Mouse (Mus musculus) left cerebral cortex, adult 8-10 months (tissue): Measurements from ENCODE around the gene 2810004N23Rik. TPM values are rescaled to one million over a fixed set of nuclear protein-coding genes. Genes with fewer than 3 reads are reported as not detected.
A peak's percentile ranks its signal among the peaks of the same experiment; 100 is the strongest.

Source experiments
- DNase-seq, 2 experiments: peaks; one replicate each; pipeline ENCODE4 v3.0.0; 2022; ENCODE audit warnings: low spot score in 2 of 2
- total RNA-seq, 4 experiments: library from RNA; stranded (reverse); gene quantifications; 2 replicates each; pipeline ENCODE4 v1.2.4; 2022

The 2810004N23Rik gene
- total RNA-seq, result 10 to 100 TPM; 17.7 to 20.5 (median 19.6) TPM

DNA sequence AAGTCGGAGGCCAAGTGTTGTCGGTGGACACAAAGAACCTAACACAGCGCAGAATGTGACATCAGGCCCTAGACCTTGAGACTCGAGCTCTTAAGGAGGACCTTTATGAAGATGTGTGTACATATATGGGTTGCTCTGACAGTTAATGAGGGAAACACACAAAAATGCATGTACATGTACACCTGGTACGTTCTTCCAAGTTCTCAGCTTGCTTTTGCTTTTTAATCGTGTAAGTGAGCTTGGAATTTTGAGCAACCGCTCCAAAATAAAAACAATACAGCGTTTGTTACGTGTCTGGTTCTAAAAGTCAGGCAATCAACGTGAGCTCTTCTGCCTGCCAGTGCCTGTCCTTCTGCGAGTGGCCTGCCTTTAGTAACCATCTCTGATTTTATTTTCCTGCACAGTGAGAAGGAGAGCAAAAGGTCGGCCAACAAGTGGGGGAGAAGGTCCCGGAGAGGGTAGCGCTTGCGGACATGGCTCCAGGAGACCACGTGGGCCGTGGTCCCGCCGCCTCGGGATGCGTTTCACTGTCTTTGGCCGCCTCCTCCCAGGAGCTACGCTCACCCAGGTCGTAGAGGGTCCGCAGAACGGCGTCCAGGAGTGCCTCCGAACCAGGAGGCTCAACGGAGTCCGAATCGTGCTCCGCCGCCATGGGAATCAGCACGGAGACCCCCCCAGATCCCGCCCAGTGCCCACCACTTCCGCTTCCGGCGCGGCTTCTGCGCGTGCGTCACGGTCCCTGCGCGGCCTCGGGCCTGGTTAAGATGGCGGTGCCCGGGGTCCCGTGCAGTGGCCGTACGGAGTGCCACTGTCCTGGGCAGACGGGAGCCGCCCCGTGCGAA lies at the start of gene 2810004N23Rik, which contains the start of gene Gnpat:
2810004N23Rik (minus strand) TSS at position 800 of the 842 bp plus-strand sequence.
Gnpat (plus strand) TSS at position 713 of the 842 bp plus-strand sequence.
- peak; percentile 85 to 93 for DNase-seq

DNA sequence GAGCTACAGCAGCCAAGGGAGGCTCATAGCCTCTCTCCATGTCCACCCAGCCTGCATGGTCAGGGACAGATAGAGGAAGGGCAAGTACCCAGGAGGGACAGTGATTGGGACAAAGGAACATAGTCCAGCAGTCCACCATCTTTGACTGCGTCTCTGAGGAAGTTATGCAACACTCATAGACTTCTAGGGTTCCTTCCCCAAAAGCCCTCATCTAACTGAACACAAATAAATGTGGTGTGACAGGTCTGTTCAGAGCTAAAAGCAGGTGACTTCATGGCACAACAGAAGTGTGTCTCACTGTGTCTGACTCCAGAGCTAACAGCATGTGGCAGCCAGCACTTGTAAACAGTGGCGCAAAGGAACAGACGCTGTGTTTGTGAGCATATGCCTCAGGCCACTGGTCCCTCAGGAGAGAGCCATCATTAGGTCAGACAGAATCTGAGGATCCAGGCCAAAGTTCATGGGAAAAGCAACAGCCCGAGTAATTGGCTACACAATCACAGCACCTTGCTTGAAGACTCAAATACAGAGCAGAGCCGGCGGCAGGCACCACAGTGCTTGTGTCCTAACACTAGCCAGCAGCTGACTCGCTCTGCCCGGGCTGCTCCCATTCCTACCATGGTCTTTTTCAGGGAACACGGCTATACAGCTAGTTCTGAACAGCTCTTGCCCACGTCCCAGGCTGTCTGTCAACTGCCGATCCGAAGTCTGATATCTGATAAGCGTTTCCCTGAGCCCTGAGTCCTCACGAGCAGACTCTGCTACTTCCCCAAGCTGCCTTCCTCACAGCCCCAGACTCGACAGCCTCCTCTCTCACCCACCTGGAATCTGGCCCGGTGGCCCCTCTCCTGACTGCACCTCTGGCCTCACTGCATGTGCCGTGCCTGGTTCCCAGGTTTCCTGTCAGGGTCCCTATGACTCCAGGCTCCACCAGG lies 49.3 kb upstream of the 2810004N23Rik start:
- no peak for DNase-seq

DNA sequence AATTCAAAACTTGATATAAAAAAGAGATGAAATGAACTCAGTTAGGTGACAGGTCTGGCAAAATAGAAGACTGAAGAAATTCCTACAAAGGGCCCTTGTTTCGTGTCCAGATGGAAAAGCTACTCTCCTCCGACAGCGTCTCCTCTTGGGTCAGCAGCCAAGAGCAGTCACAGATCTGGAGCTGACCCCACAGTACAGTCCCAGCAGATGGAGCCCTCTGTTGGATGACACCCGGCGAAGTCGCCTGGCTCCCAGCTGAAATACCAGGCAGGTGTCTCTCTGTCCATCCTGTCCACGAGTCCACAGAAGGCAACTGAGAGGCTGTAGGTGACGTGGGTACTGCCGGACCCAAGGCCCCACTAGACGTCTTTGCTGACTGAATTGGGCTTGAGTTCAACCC lies 47.4 kb upstream of the 2810004N23Rik start:
- DNase-seq, result no peak

DNA sequence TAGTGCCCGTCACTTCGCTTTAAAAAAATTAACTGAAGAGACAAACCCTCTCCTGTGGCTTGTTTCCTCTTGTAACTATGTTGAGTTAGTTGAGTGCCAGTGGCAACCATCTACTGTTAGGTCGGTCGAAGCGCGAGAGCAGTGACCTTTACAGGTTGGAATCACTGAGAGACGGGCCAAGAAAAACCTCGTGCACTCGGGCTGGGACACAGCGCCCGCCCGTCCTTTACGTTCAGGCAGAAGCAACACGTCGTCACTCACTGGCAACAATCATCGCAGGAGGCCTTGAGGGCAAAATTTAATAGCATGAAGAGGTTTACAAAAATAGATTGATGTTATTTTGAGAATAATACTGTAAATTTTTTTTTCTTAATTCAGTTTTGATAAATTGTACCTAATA lies 47.0 kb upstream of the 2810004N23Rik start:
- no peak for DNase-seq

DNA sequence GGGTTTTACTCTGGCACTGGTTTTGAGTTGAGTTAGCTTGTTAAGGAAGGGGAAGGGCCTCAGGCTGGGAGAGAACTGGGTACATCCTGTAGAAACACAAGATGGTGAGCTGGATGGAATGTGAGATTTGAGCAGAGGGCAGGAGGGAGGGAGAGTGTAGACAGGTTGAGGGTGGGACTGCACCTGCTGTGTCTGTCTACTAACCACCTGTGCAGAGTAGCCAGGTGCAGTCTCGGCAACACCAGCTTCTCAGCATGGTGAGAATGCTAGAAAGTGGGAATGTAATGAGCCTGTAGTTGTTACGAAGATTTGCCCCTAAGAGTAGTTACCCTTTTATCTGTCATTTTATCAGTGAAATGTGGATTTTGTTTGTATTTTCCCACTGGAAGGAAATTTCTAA lies 42.6 kb upstream of the 2810004N23Rik start:
- no peak for DNase-seq

DNA sequence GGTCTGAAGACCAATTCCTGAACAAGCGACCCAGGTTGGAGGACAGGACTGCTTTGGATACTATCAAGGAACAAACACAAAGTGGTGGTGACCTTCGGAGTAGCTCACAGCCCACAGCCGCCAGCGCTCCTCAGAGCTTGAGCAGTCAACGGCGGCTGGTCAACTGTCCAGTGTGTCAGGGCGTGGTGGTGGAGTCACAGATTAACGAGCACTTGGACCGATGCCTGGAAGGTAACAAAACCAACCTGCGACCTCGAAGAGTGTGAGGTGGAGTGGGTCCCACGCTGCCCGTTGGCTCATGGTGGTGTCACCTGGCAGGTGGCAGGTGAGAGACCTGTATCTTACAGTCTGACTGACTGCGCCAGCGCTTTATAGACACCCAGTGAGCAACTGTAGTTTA lies 40.3 kb upstream of the 2810004N23Rik start:
- no peak for DNase-seq

DNA sequence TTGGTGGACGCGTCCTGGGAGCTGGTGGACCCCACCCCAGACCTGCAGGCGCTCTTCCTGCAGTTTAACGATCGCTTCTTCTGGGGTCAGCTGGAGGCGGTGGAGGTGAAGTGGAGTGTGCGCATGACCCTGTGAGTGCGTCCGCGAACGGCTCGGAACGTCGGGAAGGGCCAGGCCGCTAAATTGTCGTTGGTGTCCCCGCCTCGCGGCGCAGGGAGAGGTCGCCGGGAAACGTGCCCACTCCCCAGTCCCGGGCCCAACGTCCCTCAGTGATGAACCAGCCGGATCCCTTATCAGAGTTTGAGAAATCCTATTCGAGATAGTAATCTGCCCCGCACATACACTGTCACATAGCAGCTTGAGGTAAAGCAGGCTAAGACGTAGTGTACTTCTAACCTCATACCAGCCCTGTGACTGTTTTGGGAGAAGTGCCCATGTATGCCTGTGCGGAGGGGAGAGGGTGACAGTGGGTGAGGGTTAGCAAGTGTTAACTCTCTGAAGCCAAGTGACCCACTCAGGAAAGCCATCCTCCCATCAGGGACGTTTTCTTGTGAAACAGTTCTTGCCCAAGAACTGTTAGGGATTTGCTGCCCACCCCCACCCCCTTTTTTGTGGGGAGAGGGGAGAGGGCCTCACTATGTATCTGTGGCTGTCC lies 35.5 kb upstream of the 2810004N23Rik start:
- DNase-seq, result no peak

DNA sequence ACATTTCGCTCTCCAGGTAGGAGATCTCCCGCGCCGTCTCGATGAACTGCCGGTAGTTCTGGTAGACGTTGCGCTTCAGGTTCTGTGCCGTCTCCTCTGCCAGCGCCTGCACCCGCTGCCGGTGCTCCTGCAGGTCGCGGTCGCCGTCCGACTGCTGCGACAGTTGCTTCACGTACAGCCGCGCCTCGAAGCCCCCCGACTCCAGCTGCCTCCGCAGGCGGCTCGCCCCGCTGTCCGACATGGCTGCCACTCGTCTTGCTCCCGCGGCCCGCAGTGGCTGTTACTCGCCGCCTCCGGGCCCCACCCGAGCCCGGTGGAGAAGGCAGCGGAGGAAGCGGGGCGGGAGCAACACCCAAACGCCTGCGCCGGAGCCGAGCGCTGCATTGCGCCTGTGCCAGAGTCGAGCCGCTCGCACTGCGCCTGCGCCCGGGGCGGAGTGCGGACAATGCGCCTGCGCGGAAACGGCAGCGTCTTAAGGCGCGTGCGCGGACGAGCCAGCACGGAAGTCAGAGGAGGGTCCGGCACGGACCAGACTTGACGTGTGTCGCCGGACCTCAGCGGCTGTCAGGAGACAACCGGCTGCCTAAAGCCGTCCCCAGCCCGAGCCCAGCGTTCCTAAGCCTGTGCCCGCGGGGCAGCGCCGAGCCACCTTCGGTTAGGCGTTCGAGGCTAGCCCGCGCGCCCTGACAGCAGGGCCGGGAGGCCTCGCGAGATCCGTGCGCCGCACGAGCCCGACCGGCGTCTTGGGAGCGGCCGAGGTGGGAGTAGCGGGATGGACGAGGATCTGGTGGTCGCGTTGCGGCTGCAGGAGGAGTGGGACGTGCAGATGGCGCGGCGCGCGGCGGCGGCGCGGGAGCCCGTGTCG lies 34.7 kb upstream of the 2810004N23Rik start, which contains the start of the genes Exoc8 and Sprtn:
Exoc8 (minus strand) TSS at position 320 of the 865 bp plus-strand sequence.
Sprtn (plus strand) TSS at position 501 of the 865 bp plus-strand sequence.
- DNase-seq, result peak; percentile 94 to 96

DNA sequence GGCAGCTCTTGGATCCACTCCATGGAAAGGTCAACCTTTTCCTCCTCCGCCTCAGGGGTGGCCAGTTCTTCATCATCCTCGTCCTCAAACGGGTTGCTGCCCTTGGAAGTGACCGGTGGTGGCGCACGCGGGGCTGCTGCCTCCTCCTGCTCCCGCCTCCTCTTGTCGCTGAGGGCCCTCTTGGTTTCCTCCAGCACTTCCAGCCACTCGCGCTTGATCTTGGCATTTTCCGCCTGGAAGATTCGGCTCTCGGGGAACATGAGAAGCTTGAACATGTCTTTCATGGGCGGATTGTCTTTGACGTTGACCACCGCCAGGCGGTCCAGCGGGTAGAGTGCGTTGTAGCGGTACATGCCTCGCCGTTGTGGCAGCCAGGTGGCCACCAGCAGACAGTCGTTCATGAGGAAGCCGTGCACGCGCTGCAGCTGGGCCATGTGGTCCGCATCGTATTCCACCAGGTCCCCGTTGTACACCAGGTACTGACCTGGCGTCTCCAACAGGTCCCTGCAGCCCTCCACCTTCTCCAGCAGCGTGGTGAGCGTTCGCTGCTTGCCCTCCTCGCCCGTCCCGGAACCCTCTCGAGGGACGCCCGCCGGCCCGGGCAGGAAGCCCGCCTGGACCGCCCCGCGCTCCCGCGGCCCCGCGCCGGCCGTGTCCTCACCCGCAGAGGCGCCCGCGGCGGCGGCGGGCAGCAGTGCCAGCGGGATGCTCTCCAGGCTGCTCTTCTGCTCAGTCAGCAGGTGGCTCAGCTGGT lies 33.9 kb upstream of the 2810004N23Rik start:
- DNase-seq, result peak; percentile 55 to 63

DNA sequence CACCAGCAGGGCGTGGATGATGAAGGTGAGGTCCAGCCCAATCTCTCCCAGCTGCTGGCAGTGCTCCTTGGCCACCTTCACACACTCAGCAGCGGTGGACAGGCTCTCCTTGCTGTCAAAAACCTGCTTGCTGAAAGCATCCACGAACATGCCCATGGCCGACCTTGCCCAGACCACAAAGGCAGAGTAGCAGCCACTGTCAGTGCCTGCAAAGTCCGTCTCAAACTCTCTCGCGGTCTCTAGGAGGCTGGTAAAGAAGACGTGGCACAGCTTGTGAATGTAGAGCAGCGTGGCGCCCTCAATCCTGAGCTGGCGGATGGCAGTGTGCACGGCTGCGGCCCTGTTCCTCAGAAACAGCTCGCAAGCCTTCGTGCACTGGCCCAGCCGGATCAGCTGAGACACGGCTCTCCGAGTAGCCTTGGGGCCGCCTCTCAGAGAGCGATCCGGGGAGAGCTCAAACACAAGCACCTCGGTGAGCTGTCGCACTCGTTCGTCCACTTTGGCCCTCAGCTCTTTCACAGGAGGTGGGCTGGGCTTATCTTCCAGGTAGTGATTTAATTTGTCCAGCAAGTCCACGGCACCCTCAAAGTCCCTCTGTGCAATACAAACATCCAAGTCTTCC lies 33.2 kb upstream of the 2810004N23Rik start:
- no peak for DNase-seq

DNA sequence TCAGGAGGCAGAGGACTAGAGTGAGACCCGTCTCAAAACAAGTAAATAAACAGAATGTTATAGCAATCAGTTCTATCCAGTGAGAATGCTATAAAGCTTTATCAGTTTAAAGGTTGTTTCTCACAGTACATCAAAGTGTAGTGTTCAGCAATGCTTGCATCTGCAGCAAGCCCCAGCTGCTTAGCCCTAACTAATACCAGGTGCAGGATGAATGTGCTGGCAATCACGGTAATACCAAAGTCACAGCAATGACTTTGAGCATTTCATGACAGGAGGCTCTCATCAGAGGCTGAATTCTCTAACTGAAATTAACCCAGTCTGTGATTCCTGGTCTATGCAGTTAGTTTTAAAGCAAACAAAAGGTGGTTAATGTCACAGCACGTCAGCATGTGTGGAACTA lies 29.7 kb upstream of the 2810004N23Rik start:
- DNase-seq, result no peak

DNA sequence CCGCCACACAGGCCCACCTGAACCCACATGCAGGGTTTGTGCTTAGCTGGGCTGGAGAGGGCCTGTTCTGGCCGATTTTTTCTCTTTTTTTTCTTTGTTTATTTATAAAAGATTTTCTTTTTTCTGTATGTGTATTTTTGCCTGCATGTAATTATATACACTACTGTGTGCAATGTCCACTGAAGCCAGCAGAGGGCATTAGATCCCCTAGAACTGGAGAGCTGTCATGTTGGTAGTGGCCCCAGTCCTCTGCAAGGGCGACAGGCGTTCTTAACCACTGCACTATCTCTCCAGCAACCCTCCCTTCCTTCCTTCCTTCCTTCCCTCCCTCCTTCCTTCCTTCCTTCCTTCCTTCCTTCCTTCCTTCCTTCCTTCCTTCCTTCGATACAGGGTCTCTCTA lies 25.5 kb upstream of the 2810004N23Rik start:
- no peak for DNase-seq

DNA sequence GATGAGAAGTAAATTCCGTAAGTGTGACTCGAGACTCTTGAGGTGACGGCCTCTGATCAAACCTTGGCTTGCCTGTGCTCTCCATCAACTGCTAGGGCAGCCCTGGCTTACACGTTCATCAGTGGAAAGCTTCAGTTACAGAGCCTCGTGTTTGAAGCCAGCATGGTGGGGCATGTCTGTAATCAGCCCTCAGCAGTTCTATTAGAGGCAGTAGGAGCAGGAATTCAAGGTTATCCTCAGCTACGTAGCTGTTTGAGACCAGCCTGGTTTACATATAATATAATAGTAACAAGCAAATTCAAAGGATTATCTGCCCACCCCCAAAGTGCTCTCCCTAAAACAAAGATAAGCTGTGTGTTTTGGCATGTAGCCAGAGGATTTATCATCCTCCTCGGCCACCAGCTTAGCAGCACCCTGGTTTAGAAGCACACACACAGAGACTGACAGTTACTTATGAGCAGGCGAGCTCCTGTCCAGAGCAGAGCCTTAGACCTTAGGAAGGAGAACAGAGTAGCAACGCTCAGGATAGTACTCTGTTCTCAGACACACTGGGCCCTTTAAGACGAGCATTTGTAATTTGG lies 16.1 kb upstream of the 2810004N23Rik start:
- no peak for DNase-seq

DNA sequence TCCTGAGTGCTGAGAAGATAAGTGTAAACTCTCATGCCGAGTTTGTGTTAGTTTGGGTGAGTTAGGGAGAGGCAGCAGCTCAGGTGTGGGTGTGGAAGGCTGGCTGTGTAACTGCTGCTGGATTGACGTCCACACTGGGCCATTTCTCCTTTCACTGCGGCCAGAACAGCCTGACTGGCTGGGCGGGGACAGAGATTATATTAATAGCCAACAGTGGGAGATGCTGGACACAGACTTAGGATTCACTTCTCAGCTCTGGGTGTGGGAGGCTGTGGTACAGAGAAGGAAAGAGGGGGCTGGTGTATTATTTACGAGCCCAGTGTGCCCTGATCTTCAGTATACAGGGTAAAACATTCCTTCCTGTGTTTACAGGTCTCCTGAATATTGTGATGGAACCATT lies 15.2 kb upstream of the 2810004N23Rik start:
- DNase-seq, result no peak

DNA sequence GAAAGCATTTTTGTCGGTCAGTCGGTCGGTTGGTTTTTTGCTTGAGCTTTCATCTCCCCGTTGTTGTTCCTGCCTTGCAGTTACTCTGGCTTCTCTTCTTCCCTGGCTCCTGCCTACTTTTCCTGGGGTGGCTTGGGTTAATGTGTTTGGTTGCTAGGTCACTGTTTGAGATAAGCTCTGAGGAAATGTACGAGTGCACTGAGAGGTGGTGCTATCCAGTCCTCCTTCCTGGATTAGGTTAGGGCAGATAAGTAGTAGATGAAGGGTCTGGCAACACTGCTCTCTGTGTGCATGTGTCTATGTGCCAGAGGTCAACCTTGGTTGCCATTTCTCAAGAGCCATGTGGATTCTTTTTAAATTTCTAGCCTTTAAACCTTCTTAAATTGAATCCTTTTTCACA lies 9.8 kb upstream of the 2810004N23Rik start:
- DNase-seq, result no peak

DNA sequence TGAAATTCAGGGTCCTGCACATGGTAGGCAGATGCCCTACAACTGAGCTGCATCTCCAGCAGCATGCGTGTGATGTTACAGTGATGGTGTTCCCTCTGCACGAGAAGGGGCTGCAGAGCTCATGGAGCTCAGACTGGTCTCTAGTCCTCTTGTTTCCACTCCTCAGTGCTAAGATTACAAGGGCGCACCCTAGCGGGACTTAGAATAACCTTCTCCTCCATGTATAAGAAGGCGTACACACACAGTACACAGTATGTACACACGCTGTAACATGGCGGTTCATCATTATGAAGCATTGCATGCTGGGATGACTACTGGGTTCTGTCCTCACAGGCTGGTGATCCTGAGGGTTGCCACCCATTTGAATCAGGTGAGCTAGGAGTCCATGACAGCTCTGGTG lies 9.2 kb upstream of the 2810004N23Rik start:
- DNase-seq, result no peak

DNA sequence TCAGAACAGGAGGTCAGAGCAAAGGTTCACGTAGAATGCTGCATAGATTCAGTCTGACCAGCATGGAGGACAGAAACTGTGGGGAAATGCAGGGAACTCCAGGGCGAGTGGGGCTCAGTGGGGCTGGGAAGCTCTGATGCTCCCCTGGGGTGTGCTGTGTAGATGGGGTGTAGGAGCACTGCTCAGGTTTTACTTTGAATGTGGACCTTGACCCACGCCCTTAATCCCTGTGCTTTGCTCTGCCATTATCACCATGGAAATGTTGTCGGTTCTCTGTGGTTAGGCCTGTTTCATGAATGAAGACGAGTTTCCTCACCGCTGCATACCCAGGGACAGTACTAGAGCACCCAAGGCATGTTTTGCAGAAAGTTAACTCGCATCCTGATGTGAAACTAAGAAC lies 8.6 kb upstream of the 2810004N23Rik start:
- no peak for DNase-seq

DNA sequence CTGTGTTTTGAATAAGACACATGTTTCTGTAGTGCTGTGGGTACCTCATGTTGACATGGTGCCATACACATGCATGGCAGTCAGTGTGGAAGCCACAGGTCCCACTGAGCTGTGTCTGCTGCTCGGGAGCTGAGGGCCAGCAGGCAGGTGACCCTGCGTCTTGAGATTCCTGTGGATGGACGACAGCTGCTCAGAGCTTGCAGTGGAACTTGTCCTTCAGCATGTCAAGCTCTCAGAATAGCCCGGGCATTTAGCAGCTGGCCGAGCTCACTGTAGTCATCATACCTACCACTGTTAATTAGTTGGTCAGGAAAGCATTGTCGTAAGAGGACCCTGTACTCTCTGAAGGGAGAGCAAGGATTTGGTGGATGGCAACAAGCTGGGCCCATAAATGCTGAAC lies 6.8 kb upstream of the 2810004N23Rik start:
- no peak for DNase-seq

DNA sequence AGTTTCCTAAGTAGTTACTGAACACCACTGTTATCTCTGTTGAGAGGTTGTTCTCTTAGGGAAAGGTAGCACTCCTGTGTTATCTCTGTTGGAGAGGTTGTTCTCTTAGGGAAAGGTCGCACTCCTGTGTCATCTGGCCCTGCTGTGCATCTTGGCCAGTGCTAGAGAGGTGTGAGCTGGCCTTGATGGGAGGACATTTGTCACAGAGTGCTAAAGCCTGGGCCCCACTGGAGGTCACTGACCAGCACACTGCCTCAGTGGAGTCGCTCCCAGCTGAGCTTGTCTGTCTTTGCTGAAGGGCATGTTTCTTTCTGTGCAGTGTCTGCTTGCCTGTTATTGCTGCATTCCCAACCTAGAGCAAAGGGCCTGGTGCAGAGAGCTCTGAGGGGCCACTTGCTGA lies 4.2 kb upstream of the 2810004N23Rik start:
- DNase-seq, result no peak
